Mouse (Mus musculus) duodenum, adult 2 months (tissue): ENCODE results near the gene Bcap29. TPM values are rescaled to one million over a fixed set of nuclear protein-coding genes. Genes with fewer than 3 reads are reported as not detected.

Experiments
- polyA plus RNA-seq: library from polyadenylated mRNA; depleted of rRNA; stranded (reverse); fragments of >200 nt; gene quantifications from 2 replicates; pipeline ENCODE4 v1.2.3, GENCODE M21; 2012; ENCODE audit warnings: low replicate concordance; rRNA removed

Gene Bcap29
- polyA plus RNA-seq, result 0.11 and 0.19 TPM in 2 replicates

GRCm38 (mm10) chr12:31634343-31635239 is at the start of gene Bcap29:
TSS of gene Bcap29 (minus strand) at chr12:31634658.

GRCm38 (mm10) chr12:31654197-31654964 is 19.9 kb upstream of the Bcap29 start, which contains the start of the genes Dus4l and Cog5:
TSS of gene Dus4l (minus strand) at chr12:31654826.
TSS of gene Cog5 (plus strand) at chr12:31654869.

Other genes with a start within 250 kb of the Bcap29 start
- gene Slc26a3, start 243.8 kb downstream of the Bcap29 start, polyA plus RNA-seq, result 14.5 and 34.3 TPM in 2 replicates
- gene Cbll1, start 135.0 kb downstream of the Bcap29 start, polyA plus RNA-seq, result 2.3 and 2.8 TPM in 2 replicates
- gene Slc26a4, start 74.7 kb downstream of the Bcap29 start, polyA plus RNA-seq, result 0.02 TPM in 1 of 2 replicates, not detected in the other
- 2.8 and 2.9 TPM in 2 replicates for gene Dus4l, start 20.2 kb upstream of the Bcap29 start, polyA plus RNA-seq
- gene Cog5, start 20.2 kb upstream of the Bcap29 start, polyA plus RNA-seq, result 5.5 and 5.8 TPM in 2 replicates
- gene Gpr22, start 79.3 kb upstream of the Bcap29 start, polyA plus RNA-seq, result 0.11 TPM in 1 of 2 replicates, not detected in the other